Mouse (Mus musculus): ENCODE results near the gene Pld3.
"Not testable (repeated sequence)": the region's sequence is repeated elsewhere in the genome, so short reads cannot be mapped to it uniquely, and the experiment has no call there.

Pld3 gene

GRCm38 (mm10) chr7:27523805-27524204 is 29.2 kb downstream of the Pld3 start:
- DNase-seq (ENCODE audit: low read depth, low spot score), result no peak

- DNase-seq (ENCODE audit: low read depth, low spot score), result no peak
Measured at GRCm38 (mm10) chr7:27522967-27523366, 30.1 kb downstream of the Pld3 start, which contains the start of gene Hipk4. Hipk4 (plus strand) TSS chr7:27523267.

- no peak for DNase-seq (ENCODE audit: low read depth, low spot score)
Measured at GRCm38 (mm10) chr7:27520599-27520998, 32.4 kb downstream of the Pld3 start.

GRCm38 (mm10) chr7:27520104-27520503 is 32.9 kb downstream of the Pld3 start:
- DNase-seq (ENCODE audit: low read depth, low spot score), result no peak

- DNase-seq (ENCODE audit: low read depth, low spot score), result no peak
Measured at GRCm38 (mm10) chr7:27518314-27518713, 34.7 kb downstream of the Pld3 start.

- DNase-seq (ENCODE audit: low read depth, low spot score), result no peak
Measured at GRCm38 (mm10) chr7:27514961-27515360, 38.1 kb downstream of the Pld3 start.

- no peak for DNase-seq (ENCODE audit: low read depth, low spot score)
Measured at GRCm38 (mm10) chr7:27510809-27511208, 42.2 kb downstream of the Pld3 start.

- DNase-seq (ENCODE audit: low read depth, low spot score), result no peak
Measured at GRCm38 (mm10) chr7:27508648-27509005, 44.4 kb downstream of the Pld3 start.

- peak; percentile 89 for DNase-seq (ENCODE audit: low read depth, low spot score)
Measured at GRCm38 (mm10) chr7:27507711-27508647, 45.0 kb downstream of the Pld3 start.

- DNase-seq (ENCODE audit: low read depth, low spot score), result no peak
Measured at GRCm38 (mm10) chr7:27506765-27507370, 46.1 kb downstream of the Pld3 start.

GRCm38 (mm10) chr7:27501620-27502019 is 51.4 kb downstream of the Pld3 start:
- no peak for DNase-seq (ENCODE audit: low read depth, low spot score)

- DNase-seq (ENCODE audit: low read depth, low spot score), result no peak
Measured at GRCm38 (mm10) chr7:27499036-27499435, 54.0 kb downstream of the Pld3 start, which contains the start of gene Prx. Prx (plus strand) TSS chr7:27499324.

- DNase-seq (ENCODE audit: low read depth, low spot score), result not testable (repeated sequence)
Measured at GRCm38 (mm10) chr7:27494659-27495367, 58.2 kb downstream of the Pld3 start.

- no peak for DNase-seq (ENCODE audit: low read depth, low spot score)
Measured at GRCm38 (mm10) chr7:27493450-27493849, 59.6 kb downstream of the Pld3 start.

- DNase-seq (ENCODE audit: low read depth, low spot score), result no peak
Measured at GRCm38 (mm10) chr7:27493022-27493421, 60.0 kb downstream of the Pld3 start.

- no peak for DNase-seq (ENCODE audit: low read depth, low spot score)
Measured at GRCm38 (mm10) chr7:27491856-27492255, 61.2 kb downstream of the Pld3 start.

- DNase-seq (ENCODE audit: low read depth, low spot score), result no peak
Measured at GRCm38 (mm10) chr7:27490543-27491329, 62.3 kb downstream of the Pld3 start.

- no peak for DNase-seq (ENCODE audit: low read depth, low spot score)
Measured at GRCm38 (mm10) chr7:27490227-27490542, 62.8 kb downstream of the Pld3 start.

- no peak for DNase-seq (ENCODE audit: low read depth, low spot score)
Measured at GRCm38 (mm10) chr7:27489270-27489869, 63.6 kb downstream of the Pld3 start.

- no peak for DNase-seq (ENCODE audit: low read depth, low spot score)
Measured at GRCm38 (mm10) chr7:27487740-27488268, 65.2 kb downstream of the Pld3 start.

All from retina, adult 2 months (tissue).